20 mouse cellular contexts compared by ENCODE assay signal in the genomic region with DNA sequence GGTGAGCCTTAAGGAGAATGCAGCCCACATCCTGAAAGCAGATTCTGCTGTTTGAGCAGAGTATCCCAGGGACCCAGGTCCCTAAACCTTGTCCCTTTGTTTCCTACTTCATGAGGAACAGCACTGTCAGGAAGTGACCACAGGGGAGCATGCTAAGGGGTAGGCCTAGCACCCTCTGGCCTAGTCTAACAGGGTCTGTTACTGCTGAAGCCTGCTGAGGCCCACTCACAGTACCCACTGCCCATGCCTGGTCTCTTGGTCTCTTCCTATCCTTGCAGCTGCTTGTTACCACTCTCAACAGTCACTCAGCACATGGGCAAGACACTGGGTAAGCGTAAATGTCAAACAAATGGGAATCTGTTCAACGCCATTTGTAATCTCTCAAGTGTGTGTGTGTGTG.
DNase-seq lines count a peak whose midpoint lies in the region; ATAC-seq and TF ChIP-seq lines count a peak whose summit lies in the region.
"Had no signal": no experiment of that assay in that cellular context is flagged by ENCODE, and none has a peak within 500 bp of the region (broad histone marks: within the 10 kb centered on the region; RNA-seq: fewer than 3 reads in every experiment).

No protein-coding gene starts in this region.

- peak; percentile 63; the same call in 1 of the 2 replicates for ATAC-seq in kidney, embryonic 14.5 days (ENCODE audit: low FRiP score, low TSS enrichment)
- no peak for ATAC-seq in stomach, postnatal 0 days (ENCODE audit: low FRiP score, low TSS enrichment)
- ATAC-seq: activated CD4-positive, CD25-positive, alpha-beta regulatory T cell, adult 4 months; forebrain, postnatal 0 days; inflammation-experienced regulatory T-cells, adult 6 months; Patski had no signal

- 94% methylated on average over 2 of the region's 2 CpGs for WGBS in kidney, embryonic 14.5 days
- 95% methylated on average over 2 of the region's 2 CpGs for WGBS in kidney, adult 2 months
- 87% methylated on average over 2 of the region's 2 CpGs for WGBS in stomach, postnatal 0 days

- no peak for TF ChIP-seq CTCF in kidney, adult 2 months (conservative IDR thresholded peaks at IDR 0.05; ENCODE audit: insufficient read depth, insufficient read length, low read depth, low read length)
- TF ChIP-seq CTCF in stomach, postnatal 0 days (IDR thresholded peaks at IDR 0.05; ENCODE audit: low read depth), result no peak

- H3K9ac ChIP-seq in kidney, embryonic 14.5 days (ENCODE audit: low read depth, low read length), result no peak overlapping the region
- no peak overlapping the region for H3K9ac ChIP-seq in stomach, postnatal 0 days (ENCODE audit: low read length)
- H3K9ac ChIP-seq: forebrain, postnatal 0 days; heart, embryonic 12.5 days; hindbrain, embryonic 15.5 days had no signal

- H3K4me1 ChIP-seq in kidney, embryonic 14.5 days (ENCODE audit: control insufficient read depth, insufficient read depth, low read length), result peaks cover 3% of the 10 kb centered on the region; the same call in 1 of the 2 replicates
- H3K4me1 ChIP-seq in kidney, adult 2 months (ENCODE audit: control insufficient read depth, insufficient read depth, low read length), result no peaks in the 10 kb centered on the region
- peaks cover 6% of the 10 kb centered on the region; the same call in 1 of the 2 replicates for H3K4me1 ChIP-seq in stomach, postnatal 0 days (replicated peaks; ENCODE audit: control insufficient read depth, insufficient read depth)

- H3K9me3 ChIP-seq in kidney, embryonic 14.5 days (ENCODE audit: control insufficient read depth, low read length), result no peaks in the 10 kb centered on the region
- H3K9me3 ChIP-seq in stomach, postnatal 0 days (ENCODE audit: control insufficient read depth, low read length), result no peaks in the 10 kb centered on the region
- H3K9me3 ChIP-seq: heart, embryonic 12.5 days; hindbrain, embryonic 15.5 days had no signal

- TF ChIP-seq POLR2A in kidney, adult 2 months (IDR thresholded peaks at IDR 0.05; ENCODE audit: low read depth, low read length), result no peak

- no peak overlapping the region for H3K27ac ChIP-seq in kidney, embryonic 14.5 days (ENCODE audit: low read depth, low read length)
- no peak overlapping the region for H3K27ac ChIP-seq in kidney, adult 2 months (ENCODE audit: insufficient read depth, low read depth, low read length)
- peak overlapping the region; percentile 61; the same call in 1 of the 2 replicates for H3K27ac ChIP-seq in stomach, postnatal 0 days (replicated peaks)
- H3K27ac ChIP-seq: hindbrain, embryonic 15.5 days had no signal

- no peaks in the 10 kb centered on the region for H3K27me3 ChIP-seq in kidney, embryonic 14.5 days (ENCODE audit: control insufficient read depth, insufficient read depth, low read length)
- H3K27me3 ChIP-seq in kidney, adult 2 months (replicated peaks; ENCODE audit: control insufficient read depth, insufficient read depth, low read length), result no peaks in the 10 kb centered on the region
- no peaks in the 10 kb centered on the region for H3K27me3 ChIP-seq in stomach, postnatal 0 days (ENCODE audit: control insufficient read depth, insufficient read depth, low read length)
- H3K27me3 ChIP-seq: CH12.LX; heart, embryonic 12.5 days; hindbrain, embryonic 15.5 days; Patski had no signal

- no peak overlapping the region for H3K4me3 ChIP-seq in kidney, embryonic 14.5 days (ENCODE audit: low read length)
- no peak overlapping the region for H3K4me3 ChIP-seq in kidney, adult 2 months (ENCODE audit: insufficient read depth, low read depth, low read length)
- no peak overlapping the region for H3K4me3 ChIP-seq in stomach, postnatal 0 days (ENCODE audit: low read depth, low read length)
- H3K4me3 ChIP-seq: heart, embryonic 12.5 days; hindbrain, embryonic 15.5 days had no signal

- no peaks in the 10 kb centered on the region for H3K36me3 ChIP-seq in kidney, embryonic 14.5 days (ENCODE audit: control insufficient read depth, insufficient read depth, low read length)
- H3K36me3 ChIP-seq in kidney, adult 2 months (ENCODE audit: control insufficient read depth, insufficient read depth, low read length), result no peaks in the 10 kb centered on the region
- no peaks in the 10 kb centered on the region for H3K36me3 ChIP-seq in stomach, postnatal 0 days (ENCODE audit: control insufficient read depth, insufficient read depth, low read length)
- H3K36me3 ChIP-seq: heart, embryonic 12.5 days; hindbrain, embryonic 15.5 days had no signal

- peak; percentile 72 for DNase-seq in heart, adult 11 months
- DNase-seq in heart, adult 8-10 months (ENCODE audit: low spot score), result no peak
- no peak for DNase-seq in kidney, adult 2 months
- peak; percentile 28 for DNase-seq in testis, postnatal 10 days (ENCODE audit: low spot score)
- no peak for DNase-seq in testis, postnatal 14 days (ENCODE audit: low spot score)
- no peak for DNase-seq in stomach, postnatal 0 days (ENCODE audit: low spot score)
- no peak for DNase-seq in layer of hippocampus, adult 11-12 months (ENCODE audit: low spot score)
- DNase-seq: adrenal gland, postnatal 14 days; cerebellum, adult 11-12 months; cerebellum, adult 9-10 months; cerebellum, postnatal 36 days; forebrain, postnatal 0 days; gastrocnemius, postnatal 14 days had no signal

- no peak for TF ChIP-seq EP300 in stomach, postnatal 0 days (optimal IDR thresholded peaks at IDR 0.05)

- H3K4me2 ChIP-seq in kidney, embryonic 14.5 days (replicated peaks; ENCODE audit: low read depth, low read length), result no peak overlapping the region
- no peak overlapping the region for H3K4me2 ChIP-seq in stomach, postnatal 0 days (replicated peaks; ENCODE audit: low read depth)
- H3K4me2 ChIP-seq: heart, embryonic 12.5 days; hindbrain, embryonic 15.5 days had no signal

Comparison
In these comparisons a context has a peak if more than half of its experiments do, and no peak if none do; other contexts are left out.
1. DNase-seq: peak in heart, adult 11 months (single experiment) and testis, postnatal 10 days (single experiment); none in heart, adult 8-10 months (single experiment), kidney, adult 2 months (single experiment), testis, postnatal 14 days (single experiment), stomach, postnatal 0 days (single experiment) and layer of hippocampus, adult 11-12 months (single experiment).